Mouse (Mus musculus) lung, adult 18-20 months (tissue): ENCODE measurements at regions not wholly inside any gene's neighbourhood (a gene's known extent, or its start where the extent isn't known, plus 50 kb on each side); places are given as distances from the start of the nearest gene placed in this dataset.
"Not testable (repeated sequence)": the region's sequence is repeated elsewhere in the genome, so short reads cannot be mapped to it uniquely, and the experiment has no call there.

Experiments used
- DNase-seq, 2 experiments: peaks; one replicate each; pipeline ENCODE4 v3.0.0; 2022; ENCODE audit warnings: mixed read lengths in 2 of 2

- no peak for DNase-seq
Measured at GRCm38 (mm10) chr14:86308949-86309543, 832.0 kb downstream of the Diaph3 start.

GRCm38 (mm10) chr14:86307806-86308205 lies 833.2 kb downstream of the Diaph3 start:
- peak; percentile 21 to 42 for DNase-seq

GRCm38 (mm10) chr14:86301666-86302065 lies 839.4 kb downstream of the Diaph3 start:
- no peak for DNase-seq

- DNase-seq = no peak
Measured at GRCm38 (mm10) chr14:86300811-86301210, 840.2 kb downstream of the Diaph3 start.

DNA sequence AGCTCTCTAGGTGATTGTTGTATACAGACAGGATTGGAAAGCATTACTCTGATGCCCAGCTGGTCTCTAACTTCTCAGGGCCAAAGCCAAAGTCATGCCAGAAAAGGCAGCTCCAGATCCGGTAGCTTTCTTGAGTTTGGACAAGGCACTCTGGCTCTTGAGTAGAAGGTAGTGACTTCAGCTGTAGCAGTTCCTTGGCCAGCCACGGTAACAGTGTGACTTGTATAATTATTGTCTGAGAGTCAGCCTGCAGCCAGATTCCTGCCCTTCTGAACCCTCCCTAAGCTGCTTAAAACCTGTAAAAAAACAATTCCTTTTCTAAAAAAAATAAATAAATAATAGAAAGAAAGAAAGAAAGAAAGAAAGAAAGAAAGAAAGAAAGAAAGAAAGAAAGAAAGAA lies 843.0 kb downstream of the Diaph3 start:
- no peak for DNase-seq

GRCm38 (mm10) chr14:86294606-86295005 lies 846.4 kb downstream of the Diaph3 start:
- not testable (repeated sequence) for DNase-seq

DNA sequence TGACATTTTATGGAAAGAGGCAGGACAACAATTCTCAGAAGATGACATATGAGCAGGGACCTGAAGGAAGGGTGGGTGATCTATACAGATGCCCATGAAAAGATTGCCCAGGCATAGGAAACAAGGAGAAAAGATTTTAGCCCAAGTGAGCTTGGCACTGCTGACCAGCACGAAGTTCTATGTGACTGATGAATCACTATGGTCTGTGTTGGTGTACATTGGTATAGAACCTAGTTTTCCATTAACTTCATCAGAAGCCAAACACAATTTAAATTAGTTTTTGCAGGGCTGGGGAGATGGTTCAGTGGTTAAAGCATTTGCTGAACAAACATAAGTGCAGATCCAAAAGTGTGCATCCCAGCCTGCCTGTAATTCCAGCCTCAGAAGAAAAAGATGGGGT lies 847.2 kb downstream of the Diaph3 start:
- DNase-seq = no peak

DNA sequence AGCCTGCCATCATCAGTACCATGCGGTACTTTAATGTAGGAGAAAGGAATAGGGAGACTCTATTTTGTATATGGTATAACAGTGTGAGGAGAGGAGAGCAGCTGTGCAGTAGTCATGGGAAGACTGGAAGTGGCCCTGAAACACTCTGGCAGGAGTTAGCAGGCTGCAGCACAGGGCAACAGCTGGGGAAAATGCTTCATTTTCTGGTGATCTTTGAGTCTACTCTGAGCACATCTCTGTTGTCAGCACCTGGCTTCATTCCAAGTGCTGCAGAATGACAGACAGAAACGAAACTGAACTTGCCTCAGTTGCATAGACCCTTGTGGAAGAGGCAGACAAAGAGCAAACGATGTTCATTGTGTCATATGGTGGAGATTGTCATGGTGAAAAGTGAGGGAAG lies 847.7 kb downstream of the Diaph3 start:
- DNase-seq = no peak

DNA sequence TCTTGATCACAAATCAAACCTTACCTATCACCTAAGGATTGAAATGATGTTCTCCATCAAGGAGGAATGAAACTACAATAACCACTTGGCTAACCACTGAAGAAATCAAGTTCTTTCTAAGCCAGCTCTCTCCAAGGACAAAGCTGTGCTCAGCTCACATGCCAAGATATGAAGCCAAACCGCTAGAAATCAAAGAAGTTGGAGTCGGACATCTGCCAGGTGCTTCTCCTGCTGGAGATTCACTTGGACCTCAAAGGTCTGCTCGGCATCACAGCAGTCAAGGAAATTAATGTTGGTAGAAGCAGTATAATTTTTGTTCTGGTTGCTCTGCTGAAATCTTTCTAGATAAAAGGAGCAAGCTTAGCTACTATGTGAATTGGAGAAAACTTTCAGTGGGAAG lies 850.5 kb downstream of the Diaph3 start:
- no peak for DNase-seq

- no peak for DNase-seq
Measured at GRCm38 (mm10) chr14:86261640-86262230, 879.3 kb downstream of the Diaph3 start.

DNA sequence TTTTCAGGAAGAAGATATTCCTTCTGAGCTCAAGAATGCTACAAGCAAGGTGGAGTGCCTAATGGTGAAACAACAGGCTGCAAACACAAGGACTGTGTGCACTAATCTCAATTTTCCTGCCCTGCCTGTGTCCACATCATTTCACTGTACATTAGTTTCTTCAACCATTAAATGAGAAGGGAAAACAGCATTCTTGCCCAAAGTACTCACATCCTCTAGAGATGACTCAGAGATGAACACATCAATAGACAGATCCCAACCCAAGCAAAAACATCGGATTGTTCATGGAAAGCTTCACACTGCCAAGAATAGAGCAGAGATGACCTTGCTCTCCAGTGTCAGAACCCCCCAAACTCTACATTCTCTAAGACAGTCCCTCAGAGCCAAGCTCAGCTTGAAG lies 886.8 kb downstream of the Diaph3 start:
- no peak for DNase-seq

- no peak for DNase-seq
Measured at GRCm38 (mm10) chr14:86251617-86252016, 889.4 kb downstream of the Diaph3 start.

DNA sequence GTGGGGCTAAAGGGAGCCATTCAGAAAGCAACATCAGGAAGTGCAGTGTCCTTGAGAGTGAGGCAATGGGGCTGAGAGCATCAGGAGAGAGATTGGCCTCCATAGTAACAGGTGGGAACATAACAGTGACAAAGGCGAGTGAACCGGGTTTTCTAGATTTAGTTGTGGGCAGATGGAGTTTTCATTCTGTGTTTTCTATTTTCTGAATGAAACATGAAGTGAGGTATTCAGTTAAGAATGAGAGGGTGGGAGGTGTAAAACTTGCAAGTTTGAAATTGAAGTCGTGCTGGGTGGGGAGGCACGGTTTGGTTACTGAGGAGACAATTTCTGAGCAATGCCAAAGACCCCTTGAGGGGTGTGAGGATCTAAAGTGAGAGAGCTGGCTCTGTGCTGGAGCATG lies 893.3 kb downstream of the Diaph3 start:
- no peak for DNase-seq

GRCm38 (mm10) chr14:86246770-86247169 lies 894.3 kb downstream of the Diaph3 start:
- DNase-seq = no peak

GRCm38 (mm10) chr14:86243662-86244061 lies 897.4 kb downstream of the Diaph3 start:
- no peak for DNase-seq

DNA sequence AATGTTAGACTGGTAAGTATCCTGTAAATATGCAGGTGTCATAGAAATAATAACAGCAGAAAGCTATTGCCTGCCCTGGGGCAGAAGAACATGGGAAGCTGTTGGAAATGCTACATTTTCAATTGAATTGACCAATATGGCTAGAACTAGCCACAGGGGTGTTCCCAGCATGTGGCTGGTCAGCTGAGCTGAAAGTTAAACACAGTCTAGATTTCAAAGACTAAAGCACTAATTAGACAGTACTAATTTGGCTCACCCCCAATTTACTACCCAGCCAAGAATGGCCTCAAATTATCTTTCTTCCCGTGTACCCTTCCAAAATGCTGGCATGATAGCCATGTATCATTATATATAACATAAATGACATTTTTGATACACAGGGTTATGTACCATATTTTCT lies 898.2 kb downstream of the Diaph3 start:
- DNase-seq = no peak

DNA sequence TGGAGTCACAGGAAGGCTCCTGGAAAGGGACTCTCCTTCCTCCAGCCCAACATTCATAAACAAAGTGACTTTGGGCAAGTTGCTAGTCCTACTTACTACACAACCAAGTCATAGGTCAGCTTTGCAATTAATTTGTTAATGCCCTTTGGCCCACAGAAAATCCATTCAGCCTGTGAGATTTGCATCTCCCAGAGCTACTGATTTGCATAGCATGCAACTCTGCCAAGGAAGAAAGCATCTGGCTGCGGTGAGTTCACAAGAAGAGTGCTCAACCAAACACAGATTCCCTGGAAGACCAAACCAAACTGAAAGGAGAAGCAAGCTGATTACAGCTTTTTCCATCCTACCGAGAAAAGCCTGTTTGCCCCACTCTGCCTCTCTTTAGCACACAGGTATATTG lies 901.9 kb downstream of the Diaph3 start:
- no peak for DNase-seq

- DNase-seq = no peak
Measured at GRCm38 (mm10) chr14:86233305-86233704, 907.7 kb downstream of the Diaph3 start.

GRCm38 (mm10) chr14:86230609-86231008 lies 910.4 kb downstream of the Diaph3 start:
- peak in 1 of 2 experiments; percentile 1 for DNase-seq

DNA sequence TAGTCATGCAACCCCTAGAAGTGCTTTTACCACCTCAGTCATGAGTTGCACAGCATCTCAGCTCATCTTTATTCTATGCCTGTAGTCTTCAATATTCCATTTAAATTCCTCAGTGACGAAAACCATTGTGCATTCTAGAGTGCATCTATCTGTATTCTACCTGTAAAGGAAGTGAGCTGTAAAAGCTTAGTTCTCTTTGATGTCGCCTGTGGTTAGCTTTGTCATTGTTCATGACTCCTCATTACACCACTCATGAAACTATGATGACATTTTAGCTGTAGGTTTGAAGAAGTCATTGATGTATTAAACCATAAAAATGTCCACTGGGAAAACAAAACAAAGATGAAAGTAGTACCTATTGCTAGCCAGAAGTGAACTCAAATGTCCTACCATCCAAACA lies 911.3 kb downstream of the Diaph3 start:
- DNase-seq = no peak

DNA sequence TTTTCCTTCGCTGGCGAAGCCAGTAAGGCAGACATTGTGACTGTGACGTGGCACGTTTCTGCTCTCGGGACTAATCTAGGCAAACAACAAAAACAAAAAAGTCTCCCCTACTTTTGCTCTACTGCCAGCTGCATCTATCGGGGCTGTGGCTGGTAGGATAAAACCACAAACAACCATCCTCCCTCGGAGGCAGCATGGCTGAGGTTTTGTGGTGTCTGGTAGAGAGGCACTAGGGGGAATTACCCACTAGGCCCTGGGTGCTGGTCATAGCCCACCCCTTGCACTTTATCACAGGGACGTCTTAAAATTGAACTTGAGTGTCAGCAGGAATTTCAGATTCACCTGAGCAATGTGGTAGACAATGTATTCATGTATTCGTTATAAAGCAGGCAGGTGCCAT lies 925.3 kb downstream of the Diaph3 start:
- no peak for DNase-seq

DNA sequence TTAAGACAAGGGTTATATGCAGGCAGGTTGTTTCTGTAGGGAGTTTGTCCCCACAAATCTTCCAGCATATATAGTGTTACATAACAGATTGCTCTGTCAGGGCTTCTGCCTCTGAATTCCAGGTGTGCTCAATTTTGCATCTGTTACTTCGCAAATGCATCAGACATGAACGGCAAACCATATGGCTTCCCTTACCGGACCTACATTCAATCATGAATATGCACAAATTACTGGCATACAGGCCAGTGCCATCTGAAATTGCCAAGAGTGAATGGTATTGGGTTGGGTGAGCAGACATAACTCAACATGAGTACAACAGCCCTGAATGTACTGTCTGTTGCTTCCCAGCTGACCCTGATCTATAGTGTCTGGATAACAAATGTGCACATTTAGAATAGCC lies 929.4 kb downstream of the Diaph3 start:
- DNase-seq = no peak

- DNase-seq = no peak
Measured at GRCm38 (mm10) chr14:86204582-86204981, 936.5 kb downstream of the Diaph3 start.

DNA sequence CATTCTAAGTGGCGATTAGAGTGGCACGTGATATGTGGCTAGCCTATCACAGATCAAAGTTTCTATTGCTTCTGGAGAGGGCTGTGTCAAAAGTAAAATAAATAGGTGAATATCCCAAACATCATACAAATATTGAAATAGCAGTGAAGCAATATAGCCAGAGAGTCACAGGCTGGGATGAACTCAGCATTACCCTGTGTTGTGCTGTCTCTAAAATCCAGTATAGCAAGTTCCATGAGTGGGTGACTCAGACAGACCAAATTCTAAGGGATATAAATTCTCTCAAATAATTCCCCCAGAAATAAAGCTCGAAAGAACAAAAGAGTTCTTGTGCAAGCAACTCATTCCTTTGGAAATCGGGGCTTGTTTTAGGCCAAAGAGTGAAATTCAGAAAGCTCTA lies 943.2 kb downstream of the Diaph3 start:
- DNase-seq = no peak
